Mouse (Mus musculus) heart, embryonic 10.5 days (tissue): ENCODE measurements at regions not wholly inside any gene's neighbourhood (a gene's known extent, or its start where the extent isn't known, plus 50 kb on each side); places are given as distances from the start of the nearest gene placed in this dataset.

ENCODE experiments used
- DNase-seq: peaks from one replicate; pipeline ENCODE4 v3.0.0-alpha.2; 2017; ENCODE audit warnings: low spot score
- H3K27ac ChIP-seq: fragments of 300-500 bp; sonication (generic); 2 replicates; pipeline ENCODE4 v1.5.1; 2016; ENCODE audit warnings: mild to moderate bottlenecking
- H3K27me3 ChIP-seq: fragments of 300-500 bp; sonication (generic); 2 replicates; pipeline ENCODE4 v1.6.1; 2016; ENCODE audit warnings: mild to moderate bottlenecking; ENCODE audit not compliant: poor library complexity, insufficient read depth, severe bottlenecking
- H3K36me3 ChIP-seq: fragments of 300-500 bp; sonication (generic); 2 replicates; pipeline ENCODE4 v1.6.1; 2016; ENCODE audit warnings: mild to moderate bottlenecking, moderate library complexity
- H3K4me1 ChIP-seq: fragments of 300-500 bp; sonication (generic); 2 replicates; pipeline ENCODE4 v1.6.1; 2016; ENCODE audit warnings: mild to moderate bottlenecking
- H3K4me3 ChIP-seq: fragments of 300-500 bp; sonication (generic); 2 replicates; pipeline ENCODE4 v1.5.1; 2016; ENCODE audit warnings: mild to moderate bottlenecking, moderate library complexity
- H3K9me3 ChIP-seq: fragments of 300-500 bp; sonication (generic); 2 replicates; pipeline ENCODE4 v1.6.1; 2016; ENCODE audit warnings: mild to moderate bottlenecking, moderate library complexity
- WGBS: fragments of 180-500 bp; shearing (Covaris S2); methylation state at CpG from one replicate; pipeline ENCODE4 v1.1.7; 2016; 5-methylcytosine and 5-hydroxymethylcytosine counted together

GRCm38 (mm10) chr5:4582702-4583475 lies 174.9 kb downstream of the Fzd1 start:
- Histone ChIP-seq H3K4me3 (no peak overlapping the region), H3K27ac (no peak overlapping the region), H3K9me3 (no peaks in the 10 kb centered on the region), H3K4me1 (no peaks in the 10 kb centered on the region), H3K36me3 (no peaks in the 10 kb centered on the region), H3K27me3 (no peaks in the 10 kb centered on the region)
- DNase-seq = no peak
- 90% methylated on average over 1 of the region's 1 CpGs for WGBS

DNA sequence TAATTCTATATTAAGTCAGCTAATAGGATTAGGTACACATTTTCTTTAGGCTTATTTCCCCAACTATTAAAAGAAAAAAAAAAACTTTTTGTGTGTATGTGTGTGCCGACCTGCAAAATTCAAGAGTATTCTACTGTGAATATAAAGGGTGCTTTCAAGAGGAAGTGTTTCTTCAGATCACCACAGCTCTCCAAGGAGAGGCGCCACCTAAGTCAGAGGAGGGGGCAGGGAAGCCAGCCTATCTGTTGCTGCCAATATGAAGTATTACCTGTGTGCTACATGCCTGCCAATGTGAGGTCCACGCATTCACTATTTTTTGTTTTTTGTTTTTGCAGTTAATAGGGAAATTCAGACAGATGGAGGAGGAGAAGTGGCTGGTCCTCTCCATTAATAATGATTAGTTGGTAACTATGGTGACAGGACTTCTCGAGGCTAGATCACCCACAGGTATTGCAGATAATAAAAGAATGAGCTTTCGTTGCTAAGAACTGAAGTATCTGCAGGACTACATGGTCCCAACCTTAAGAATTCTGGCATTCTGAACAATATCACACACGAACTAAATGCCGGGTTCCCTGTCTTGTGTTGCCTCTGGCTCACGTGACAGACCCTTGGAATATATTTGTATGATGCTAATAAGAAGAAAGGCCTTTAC lies 177.5 kb downstream of the Fzd1 start:
- WGBS = 80% methylated on average over 8 of the region's 8 CpGs
- no peaks in the 10 kb centered on the region for H3K36me3 ChIP-seq
- no peaks in the 10 kb centered on the region for H3K27me3 ChIP-seq
- no peak overlapping the region for H3K27ac ChIP-seq
- DNase-seq = no peak
- H3K4me3 ChIP-seq = no peak overlapping the region
- H3K9me3 ChIP-seq = no peaks in the 10 kb centered on the region
- no peaks in the 10 kb centered on the region for H3K4me1 ChIP-seq

- Histone ChIP-seq H3K27me3 (no peaks in the 10 kb centered on the region), H3K4me3 (no peak overlapping the region), H3K36me3 (no peaks in the 10 kb centered on the region), H3K4me1 (no peaks in the 10 kb centered on the region), H3K9me3 (no peaks in the 10 kb centered on the region), H3K27ac (no peak overlapping the region)
- 65% methylated on average over 3 of the region's 3 CpGs for WGBS
- DNase-seq = no peak
These were observed 179.0 kb downstream of the Fzd1 start for GRCm38 (mm10) chr5:4578856-4579255.

DNA sequence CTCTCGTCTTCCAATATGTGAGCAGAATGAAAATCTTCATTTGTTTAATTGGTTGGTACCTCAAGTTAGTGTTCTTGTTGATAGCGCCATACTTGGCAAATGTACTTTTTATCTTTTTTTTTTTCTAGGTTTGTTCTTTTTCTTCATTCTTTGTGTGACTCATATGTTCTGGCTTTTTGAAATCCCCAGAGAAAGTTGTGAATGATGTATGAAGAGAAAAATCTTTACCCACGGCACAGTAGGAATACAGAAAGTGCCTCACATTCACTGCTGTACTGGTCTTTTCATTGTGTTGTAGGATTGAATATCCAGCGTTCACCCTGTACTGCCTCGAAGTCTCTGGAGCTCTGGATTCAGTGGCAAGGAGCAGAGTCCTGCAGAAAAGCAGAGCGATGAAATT lies 180.7 kb downstream of the Fzd1 start:
- H3K4me1 ChIP-seq = no peaks in the 10 kb centered on the region
- no peak overlapping the region for H3K4me3 ChIP-seq
- 83% methylated on average over 6 of the region's 6 CpGs for WGBS
- no peaks in the 10 kb centered on the region for H3K9me3 ChIP-seq
- H3K27me3 ChIP-seq = no peaks in the 10 kb centered on the region
- DNase-seq = no peak
- H3K36me3 ChIP-seq = no peaks in the 10 kb centered on the region
- H3K27ac ChIP-seq = no peak overlapping the region

DNA sequence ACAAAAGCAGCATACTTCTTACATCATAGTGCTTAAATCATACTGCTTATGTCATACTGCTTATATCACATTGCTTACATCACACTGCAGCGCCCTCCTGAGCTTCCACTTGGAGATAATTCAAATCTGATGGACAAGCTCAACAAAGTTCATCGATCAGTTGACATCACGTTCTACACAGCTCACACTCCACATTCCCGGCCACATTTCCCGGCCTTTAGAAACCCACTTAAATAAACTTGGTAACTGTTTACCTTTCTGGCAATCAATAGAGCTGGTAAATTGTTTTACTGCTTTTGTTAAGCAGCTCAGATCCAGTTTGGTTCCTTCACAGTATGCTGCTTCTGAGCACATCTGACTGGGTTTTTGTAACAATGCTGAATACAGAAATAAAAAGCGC lies 194.0 kb downstream of the Fzd1 start:
- Histone ChIP-seq H3K9me3 (no peaks in the 10 kb centered on the region), H3K4me3 (no peak overlapping the region), H3K27me3 (no peaks in the 10 kb centered on the region), H3K36me3 (no peaks in the 10 kb centered on the region), H3K27ac (no peak overlapping the region), H3K4me1 (no peaks in the 10 kb centered on the region)
- 75% methylated on average over 6 of the region's 6 CpGs for WGBS
- no peak for DNase-seq

GRCm38 (mm10) chr5:4561661-4562060 lies 196.2 kb downstream of the Fzd1 start:
- Histone ChIP-seq H3K9me3 (no peaks in the 10 kb centered on the region), H3K4me3 (no peak overlapping the region), H3K27ac (no peak overlapping the region), H3K36me3 (no peaks in the 10 kb centered on the region), H3K27me3 (no peaks in the 10 kb centered on the region), H3K4me1 (no peaks in the 10 kb centered on the region)
- DNase-seq = no peak
- 57% methylated on average over 8 of the region's 8 CpGs for WGBS

DNA sequence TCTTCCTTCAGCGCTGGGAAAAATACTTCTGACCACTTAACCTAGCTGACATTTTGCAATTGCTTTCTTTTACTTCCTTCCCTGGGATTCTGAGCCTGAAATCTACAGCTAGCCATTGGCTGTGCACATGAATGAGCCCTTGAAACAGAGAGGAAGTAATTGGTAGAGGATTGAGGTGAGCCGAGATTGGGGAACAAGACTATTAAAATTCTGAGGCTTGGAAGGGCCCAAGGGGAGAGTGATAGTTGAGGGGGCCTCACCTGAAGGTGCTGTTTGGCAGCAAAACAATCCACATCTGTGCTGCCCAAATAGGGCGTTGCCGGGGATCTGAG lies 196.7 kb downstream of the Fzd1 start:
- Histone ChIP-seq H3K4me1 (no peaks in the 10 kb centered on the region), H3K27me3 (no peaks in the 10 kb centered on the region), H3K36me3 (no peaks in the 10 kb centered on the region), H3K9me3 (no peaks in the 10 kb centered on the region), H3K4me3 (no peak overlapping the region), H3K27ac (no peak overlapping the region)
- WGBS = 73% methylated on average over 4 of the region's 4 CpGs
- DNase-seq = no peak

DNA sequence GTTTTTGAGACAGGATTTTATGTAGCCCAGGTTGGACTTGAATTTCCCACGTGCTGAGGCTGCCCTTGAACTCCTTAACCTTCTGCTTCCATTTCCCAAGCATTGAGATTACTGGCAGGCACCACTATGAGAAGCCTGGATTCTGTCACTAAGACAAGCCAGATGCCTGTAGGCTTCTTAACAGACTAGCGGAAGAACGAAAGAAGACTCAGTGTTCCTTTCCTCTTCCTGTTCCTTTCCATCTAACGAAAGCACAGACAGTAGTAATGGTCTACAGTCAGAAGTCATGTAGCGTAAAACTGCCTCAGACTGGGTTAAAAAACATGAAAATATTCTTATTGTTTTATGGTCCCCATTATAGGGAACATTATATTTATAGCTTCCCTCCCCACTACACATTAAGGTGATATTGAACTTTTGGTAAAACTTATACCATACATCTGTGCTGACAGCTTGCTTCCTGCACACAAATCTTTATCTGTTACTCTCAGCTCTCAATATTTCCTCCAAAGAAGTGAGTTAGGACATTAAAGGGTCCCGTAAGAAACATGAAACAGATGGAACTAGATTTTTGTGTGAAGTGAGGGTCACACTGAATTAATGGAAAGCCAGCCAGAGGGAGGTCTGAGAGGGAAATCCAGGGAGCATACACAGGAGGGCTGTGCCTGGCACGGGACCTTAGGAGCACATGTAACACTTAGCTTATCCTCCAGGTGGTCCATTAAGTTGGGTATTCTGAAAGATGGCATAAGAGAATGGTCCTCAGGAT lies 197.3 kb downstream of the Fzd1 start:
- no peak overlapping the region for H3K27ac ChIP-seq
- no peaks in the 10 kb centered on the region for H3K4me1 ChIP-seq
- H3K27me3 ChIP-seq = no peaks in the 10 kb centered on the region
- no peak for DNase-seq
- no peaks in the 10 kb centered on the region for H3K9me3 ChIP-seq
- no peaks in the 10 kb centered on the region for H3K36me3 ChIP-seq
- WGBS = 57% methylated on average over 7 of the region's 7 CpGs
- no peak overlapping the region for H3K4me3 ChIP-seq

DNA sequence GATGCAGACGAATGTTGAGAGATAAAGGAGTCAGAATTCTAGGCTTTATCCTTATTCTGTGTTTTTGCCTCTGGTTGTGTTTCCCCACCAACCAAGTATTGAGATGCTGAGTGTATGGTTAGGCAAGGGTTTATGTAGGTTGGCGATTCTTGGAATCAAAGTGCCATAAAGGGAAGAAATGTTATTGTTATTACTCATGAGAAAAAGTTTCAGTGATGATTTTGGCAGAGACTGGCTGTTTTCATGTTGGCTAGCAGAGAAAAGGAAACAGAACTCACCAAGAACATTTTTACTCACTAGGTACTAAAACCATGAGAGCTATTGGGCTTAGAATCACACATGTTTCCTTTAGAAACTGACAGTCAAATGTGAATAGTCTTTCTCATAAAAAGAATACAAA lies 202.9 kb downstream of the Fzd1 start:
- Histone ChIP-seq H3K4me1 (no peaks in the 10 kb centered on the region), H3K27ac (no peak overlapping the region), H3K27me3 (no peaks in the 10 kb centered on the region), H3K4me3 (no peak overlapping the region), H3K9me3 (no peaks in the 10 kb centered on the region), H3K36me3 (no peaks in the 10 kb centered on the region)
- WGBS = 47% methylated on average over 2 of the region's 2 CpGs
- DNase-seq = no peak

GRCm38 (mm10) chr5:4538572-4538971 lies 219.3 kb downstream of the Fzd1 start:
- Histone ChIP-seq H3K27ac (no peak overlapping the region), H3K4me1 (no peaks in the 10 kb centered on the region), H3K4me3 (no peak overlapping the region), H3K9me3 (no peaks in the 10 kb centered on the region), H3K36me3 (no peaks in the 10 kb centered on the region), H3K27me3 (no peaks in the 10 kb centered on the region)
- WGBS = 66% methylated on average over 6 of the region's 6 CpGs
- DNase-seq = no peak

GRCm38 (mm10) chr5:4536790-4537189 lies 221.0 kb downstream of the Fzd1 start:
- Histone ChIP-seq H3K36me3 (no peaks in the 10 kb centered on the region), H3K27me3 (no peaks in the 10 kb centered on the region), H3K4me3 (no peak overlapping the region), H3K9me3 (no peaks in the 10 kb centered on the region), H3K27ac (no peak overlapping the region), H3K4me1 (no peaks in the 10 kb centered on the region)
- DNase-seq = no peak
- 70% methylated on average over 2 of the region's 2 CpGs for WGBS

GRCm38 (mm10) chr5:4535951-4536350 lies 221.9 kb downstream of the Fzd1 start:
- H3K27ac ChIP-seq = no peak overlapping the region

GRCm38 (mm10) chr5:4534512-4534911 lies 223.3 kb downstream of the Fzd1 start:
- WGBS = 70% methylated on average over 2 of the region's 2 CpGs
- DNase-seq = no peak

More at GRCm38 (mm10) chr5:4535951-4536350, 221.9 kb downstream of the Fzd1 start:
- Histone ChIP-seq H3K4me1 (0 out of 2 replicates have a peak, but pooled peaks cover 3% of the 10 kb centered on the region), H3K9me3 (no peaks in the 10 kb centered on the region), H3K36me3 (no peaks in the 10 kb centered on the region), H3K27me3 (no peaks in the 10 kb centered on the region), H3K4me3 (no peak overlapping the region)
- 74% methylated on average over 8 of the region's 8 CpGs for WGBS
- no peak for DNase-seq

More at GRCm38 (mm10) chr5:4534512-4534911, 223.3 kb downstream of the Fzd1 start:
- H3K9me3 ChIP-seq = no peaks in the 10 kb centered on the region
- H3K36me3 ChIP-seq = no peaks in the 10 kb centered on the region
- no peak overlapping the region for H3K27ac ChIP-seq
- peaks cover 9% of the 10 kb centered on the region; the same call in 1 of the 2 replicates for H3K4me1 ChIP-seq
- H3K4me3 ChIP-seq = no peak overlapping the region
- H3K27me3 ChIP-seq = no peaks in the 10 kb centered on the region
